Mouse (Mus musculus): ENCODE data around the gene Olfr568. TPM values are rescaled to one million over a fixed set of nuclear protein-coding genes. Genes with fewer than 3 reads are reported as not detected.

Gene Olfr568
- total RNA-seq (2022), result not detected

DNA sequence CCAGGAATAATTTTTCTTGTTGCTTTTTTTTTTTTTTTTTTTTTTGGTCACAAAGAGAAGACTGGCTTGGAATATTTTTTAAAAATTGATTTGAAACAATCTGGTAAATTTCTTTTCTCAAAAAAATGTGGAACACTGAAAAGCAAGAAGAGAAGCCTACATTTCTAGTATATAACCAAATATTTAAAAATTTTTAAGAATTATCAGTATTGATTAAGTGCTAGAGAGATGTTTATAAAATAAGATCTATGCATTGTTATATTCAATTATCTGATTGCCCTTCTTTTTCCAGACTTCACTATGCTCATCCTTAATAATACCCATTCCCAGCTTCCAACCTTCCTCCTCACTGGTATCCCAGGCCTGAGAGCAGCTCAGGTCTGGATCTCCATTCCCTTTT is at the start of gene Olfr568:
Gene Olfr568, plus strand, starts transcription at position 301 of the 400 bp plus-strand sequence.
- DNase-seq (ENCODE audit: low spot score in 2 of 2), result no peak

DNA sequence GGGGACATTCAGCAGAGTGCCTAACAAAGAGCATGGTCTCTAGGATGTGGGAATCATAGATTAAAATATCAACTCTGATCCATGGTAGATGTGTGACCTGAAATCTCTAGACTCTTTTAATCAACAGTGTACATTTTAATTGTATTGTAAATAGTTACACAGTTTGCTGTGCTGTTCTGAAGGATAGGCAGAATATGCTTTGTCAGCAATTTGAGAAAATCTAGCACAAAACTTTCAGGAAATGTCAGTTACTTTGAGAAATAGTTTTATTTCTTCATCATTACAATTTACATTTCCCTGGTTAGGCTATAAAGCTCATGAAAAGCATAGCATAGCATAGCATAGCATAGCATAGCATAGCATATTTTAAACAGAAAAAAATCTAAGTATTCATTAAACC is 21.1 kb upstream of the Olfr568 start:
- DNase-seq (ENCODE audit: low spot score in 2 of 2), result no peak

DNA sequence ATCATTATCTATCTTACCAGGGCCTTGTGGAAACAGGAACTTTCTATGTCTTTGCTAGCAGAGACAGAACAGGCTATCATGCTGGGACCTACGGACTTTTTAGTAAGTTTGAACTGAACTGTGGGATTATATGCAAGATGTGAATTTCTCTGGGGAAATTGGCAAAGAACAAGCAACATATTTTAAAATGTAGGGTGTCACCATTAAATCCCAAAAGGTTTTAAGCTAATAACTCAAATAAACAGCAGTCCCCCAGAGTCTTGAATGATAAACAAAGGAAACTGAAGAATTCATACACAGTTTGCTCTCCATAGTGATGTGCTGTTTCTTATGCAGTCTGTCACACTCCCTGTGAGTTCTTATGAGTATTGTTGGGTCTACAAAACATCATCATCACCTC is 18.3 kb upstream of the Olfr568 start, which contains the start of gene Olfr566:
Gene Olfr566, minus strand, starts transcription at position 101 of the 400 bp plus-strand sequence.
- no peak for DNase-seq (ENCODE audit: low spot score in 2 of 2)

DNA sequence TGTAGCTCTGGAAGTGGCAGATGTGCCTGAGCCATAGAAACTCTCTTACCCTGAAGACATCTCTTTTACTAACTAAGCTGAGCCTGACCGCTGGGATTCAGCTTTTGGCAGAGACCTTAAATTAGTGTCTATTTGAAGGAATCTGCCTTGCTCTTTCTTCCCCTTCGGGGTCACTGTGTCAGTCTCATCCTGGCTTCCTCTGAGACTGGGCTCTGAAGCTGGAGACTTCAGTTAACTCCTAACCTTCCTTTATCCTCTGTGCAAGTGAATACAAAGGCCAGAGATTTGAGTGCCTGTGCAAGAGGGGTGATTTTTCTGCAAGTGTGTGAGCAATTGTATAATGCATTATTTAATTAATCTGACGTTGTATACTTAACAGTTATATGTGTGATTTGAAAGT is 13.9 kb downstream of the Olfr568 start, which contains the start of gene Olfr569:
Gene Olfr569, minus strand, starts transcription at position 101 of the 400 bp plus-strand sequence.
- DNase-seq (ENCODE audit: low spot score in 2 of 2), result no peak

DNA sequence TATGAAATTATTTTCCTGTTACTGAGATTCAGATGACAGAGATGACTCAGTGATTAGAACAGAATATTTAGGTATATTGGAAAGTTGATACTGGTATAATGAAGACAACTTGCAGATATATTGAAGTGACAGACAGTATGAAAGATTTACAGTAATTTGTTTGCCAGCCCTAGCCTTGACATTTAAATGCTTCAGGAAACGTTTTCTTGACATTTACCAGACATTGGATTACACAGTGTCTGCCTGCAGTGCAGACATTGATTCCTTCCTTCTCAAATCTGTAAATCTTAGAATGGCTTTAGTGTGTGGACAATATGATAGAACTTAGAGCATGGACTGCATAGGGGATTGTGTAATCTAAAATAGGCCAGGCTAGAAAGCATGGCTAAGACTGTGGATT is 38.3 kb downstream of the Olfr568 start:
- no peak for DNase-seq (ENCODE audit: low spot score in 2 of 2)

DNA sequence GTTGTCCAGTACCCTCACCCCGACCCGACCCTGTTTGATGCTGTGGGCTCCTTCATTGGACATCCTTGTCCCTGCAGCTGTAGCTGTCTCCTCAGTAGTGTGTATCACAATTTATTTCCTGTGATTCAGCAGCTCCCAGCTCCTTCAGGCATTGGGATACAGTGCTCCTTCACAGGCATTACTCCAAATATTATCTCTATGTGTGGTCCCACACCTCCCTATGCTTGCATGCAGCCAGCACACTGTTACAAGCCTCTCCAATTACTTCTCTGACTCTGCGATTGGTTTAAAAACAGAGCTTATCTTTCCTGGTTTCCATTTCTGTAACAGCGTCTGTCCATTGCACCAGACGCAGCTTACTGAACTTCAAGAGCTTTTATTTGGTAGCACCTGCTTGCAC is 39.5 kb downstream of the Olfr568 start:
- DNase-seq (ENCODE audit: low spot score in 2 of 2), result no peak

DNA sequence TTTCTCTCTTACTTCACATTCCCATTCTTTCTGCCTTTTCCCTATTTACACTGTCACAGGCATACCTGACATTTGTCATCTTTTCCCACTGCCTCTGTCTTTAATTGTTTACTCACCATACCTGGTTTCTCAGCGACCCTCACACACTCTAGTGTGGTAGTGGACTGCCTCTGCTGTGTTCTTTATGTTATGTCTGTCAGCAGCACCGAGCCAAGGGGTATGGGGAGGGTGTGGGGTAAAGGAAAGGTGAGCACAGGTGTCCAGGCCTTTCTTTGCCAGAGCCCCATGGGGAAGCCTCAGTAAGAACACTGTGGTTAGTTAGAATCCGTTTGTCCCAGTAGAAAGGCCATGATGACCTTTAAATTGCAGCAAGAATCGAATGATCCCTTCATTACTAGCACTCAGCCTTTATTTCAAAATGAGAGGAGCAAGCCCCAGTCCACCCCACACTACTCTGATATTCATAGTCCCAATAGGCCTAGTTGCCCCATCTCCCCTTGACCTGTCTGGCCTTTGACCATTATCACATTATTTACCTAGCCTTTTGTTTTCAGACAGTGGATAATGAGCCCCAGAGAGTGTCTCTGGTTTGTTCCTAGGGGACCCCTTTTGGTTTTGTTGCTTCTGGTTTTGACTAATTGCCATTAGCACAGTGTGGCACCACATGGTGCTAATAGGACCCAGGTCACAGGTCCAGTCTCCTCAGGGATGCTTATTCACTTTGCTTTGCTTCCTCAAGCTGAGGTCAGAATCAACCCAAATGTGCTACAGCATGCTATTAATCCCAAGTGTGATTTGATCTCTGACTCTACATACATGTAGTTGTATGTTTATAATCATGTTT is 40.3 kb downstream of the Olfr568 start, which contains the start of gene Olfr571:
Gene Olfr571, minus strand, starts transcription at position 505 of the 844 bp plus-strand sequence.
- no peak for DNase-seq (ENCODE audit: low spot score in 2 of 2)

DNA sequence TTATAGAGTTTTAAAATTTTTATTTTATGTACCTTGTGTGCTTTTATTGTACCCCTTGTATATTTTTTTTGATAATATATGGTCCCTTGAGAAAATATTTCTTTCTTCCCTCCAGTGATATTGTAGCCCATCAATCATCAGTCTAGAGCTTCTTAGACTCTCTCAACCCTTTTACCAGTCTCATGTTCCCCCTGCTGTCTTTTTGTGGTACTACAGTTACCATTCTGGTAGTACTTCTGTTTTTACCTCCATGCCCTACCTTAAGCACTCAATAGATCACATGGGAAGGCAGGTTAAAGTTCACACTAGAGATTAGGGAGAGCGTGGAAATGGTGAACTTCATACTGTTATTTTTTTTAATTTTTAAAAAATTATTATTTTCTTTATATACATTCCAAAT is 42.7 kb downstream of the Olfr568 start:
- no peak for DNase-seq (ENCODE audit: low spot score in 2 of 2)

DNA sequence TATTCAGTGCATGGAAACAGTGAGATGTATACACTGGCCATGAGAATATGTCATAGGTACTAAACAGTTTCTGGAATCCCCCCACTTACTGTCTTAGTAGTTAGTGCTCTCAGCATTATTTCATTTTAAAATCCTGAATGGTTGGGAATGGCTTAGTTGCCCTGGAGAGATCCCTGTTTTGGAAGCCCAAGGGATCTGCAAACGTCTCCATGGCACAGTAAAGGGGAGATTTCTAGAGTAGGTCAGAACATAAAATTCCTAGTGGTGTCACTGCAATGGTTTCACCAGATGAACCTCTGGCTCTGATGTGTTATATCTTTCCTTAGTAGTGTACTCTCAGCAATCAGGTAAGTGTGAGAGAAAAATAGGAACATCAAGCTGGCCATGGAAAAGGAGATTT is 47.2 kb downstream of the Olfr568 start, which contains the start of gene Olfr572:
Gene Olfr572, plus strand, starts transcription at position 301 of the 400 bp plus-strand sequence.
- DNase-seq (ENCODE audit: low spot score in 2 of 2), result no peak

DNA sequence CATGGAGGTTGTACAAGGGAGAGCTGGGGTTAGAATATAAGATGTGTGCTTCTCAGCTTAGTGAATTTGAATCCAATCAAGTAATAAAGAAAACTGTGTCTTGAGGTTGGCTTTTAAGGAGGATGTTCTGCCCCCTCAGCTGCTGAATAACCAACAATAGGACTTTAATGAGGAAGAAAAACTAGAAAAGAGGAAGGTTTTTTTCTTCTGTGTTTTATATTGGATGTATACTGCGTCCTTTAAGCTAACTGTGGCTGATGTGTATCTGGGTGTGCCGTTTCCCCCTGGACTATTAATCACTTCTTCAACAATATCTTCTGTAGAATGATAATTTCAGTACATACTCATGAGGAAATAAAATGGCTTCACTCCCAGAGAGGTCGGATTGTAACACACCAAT is 50.2 kb downstream of the Olfr568 start:
- DNase-seq (ENCODE audit: low spot score in 2 of 2), result no peak

Other genes with a start within 250 kb of the Olfr568 start
- under 1 TPM in 1 of 4 experiments, not detected in 3; 0.24 TPM for gene Olfr554, start 238.7 kb upstream of the Olfr568 start, total RNA-seq (2022)
- gene Olfr555, start 218.3 kb upstream of the Olfr568 start, total RNA-seq (2022), result not detected
- gene Olfr556, start 212.2 kb upstream of the Olfr568 start, total RNA-seq (2022), result under 1 TPM in 1 of 4 experiments, not detected in 3; 0.19 TPM
- 1 to 10 TPM; 6.8 to 8.6 (median 8.0) TPM for gene Trim68, start 189.8 kb upstream of the Olfr568 start, total RNA-seq (2022)
- under 1 TPM; 0.12 to 0.85 (median 0.17) TPM for gene Olfr557, start 181.2 kb upstream of the Olfr568 start, total RNA-seq (2022)
- gene Olfr558, start 174.9 kb upstream of the Olfr568 start, total RNA-seq (2022), result under 1 TPM; 0.31 to 0.49 (median 0.39) TPM
- gene Olfr33, start 158.1 kb upstream of the Olfr568 start, total RNA-seq (2022), result not detected
- gene Olfr559, start 149.6 kb upstream of the Olfr568 start, total RNA-seq (2022), result not detected
- gene Olfr560, start 117.8 kb upstream of the Olfr568 start, total RNA-seq (2022), result not detected
- under 1 TPM in 3 of 4 experiments, not detected in 1; 0.13 to 0.37 (median 0.16) TPM for gene Olfr78, start 117.7 kb upstream of the Olfr568 start, total RNA-seq (2022)
- not detected for gene Olfr561, start 105.9 kb upstream of the Olfr568 start, total RNA-seq (2022)
- gene Olfr564, start 73.6 kb upstream of the Olfr568 start, total RNA-seq (2022), result under 1 TPM in 3 of 4 experiments, not detected in 1; 0.40 to 0.68 (median 0.51) TPM
- gene Olfr566, start 18.4 kb upstream of the Olfr568 start, total RNA-seq (2022), result not detected
- not detected for gene Olfr569, start 13.8 kb downstream of the Olfr568 start, total RNA-seq (2022)
- gene Olfr570, start 17.5 kb downstream of the Olfr568 start, total RNA-seq (2022), result not detected
- not detected for gene Olfr571, start 40.4 kb downstream of the Olfr568 start, total RNA-seq (2022)
- gene Olfr572, start 47.3 kb downstream of the Olfr568 start, total RNA-seq (2022), result not detected
- gene Olfr573-ps1, start 65.5 kb downstream of the Olfr568 start, total RNA-seq (2022), result not detected
- gene Olfr574, start 71.3 kb downstream of the Olfr568 start, total RNA-seq (2022), result not detected
- gene Olfr575, start 81.7 kb downstream of the Olfr568 start, total RNA-seq (2022), result not detected
- not detected for gene Olfr576, start 85.5 kb downstream of the Olfr568 start, total RNA-seq (2022)
- gene Olfr577, start 98.8 kb downstream of the Olfr568 start, total RNA-seq (2022), result not detected
- not detected for gene Olfr578, start 112.2 kb downstream of the Olfr568 start, total RNA-seq (2022)
- gene Olfr582, start 160.9 kb downstream of the Olfr568 start, total RNA-seq (2022), result not detected
- gene Olfr583, start 174.2 kb downstream of the Olfr568 start, total RNA-seq (2022), result not detected
- not detected for gene Olfr584, start 204.8 kb downstream of the Olfr568 start, total RNA-seq (2022)
- gene Olfr585, start 220.6 kb downstream of the Olfr568 start, total RNA-seq (2022), result not detected
- gene Olfr586, start 248.5 kb downstream of the Olfr568 start, total RNA-seq (2022), result not detected